Mouse (Mus musculus): ENCODE results near the gene Wdr1. TPM values are rescaled to one million over a fixed set of nuclear protein-coding genes. Genes with fewer than 3 reads are reported as not detected.

Wdr1 gene
- polyA plus RNA-seq, 1 experiment from 2014 or later, result 227 TPM

GRCm38 (mm10) chr5:38570876-38571275 is 7.9 kb upstream of the Wdr1 start:
- no peaks in the 10 kb centered on the region for H3K27me3 ChIP-seq (ENCODE audit: control insufficient read depth, insufficient read depth, low read length)
- H3K4me3 ChIP-seq (ENCODE audit: low read depth, low read length), result no peak overlapping the region
- H3K9me3 ChIP-seq (replicated peaks; ENCODE audit: control insufficient read depth, low read length), result no peaks in the 10 kb centered on the region
- 67% methylated on average over 2 of the region's 2 CpGs for WGBS
- H3K4me1 ChIP-seq (ENCODE audit: control insufficient read depth, insufficient read depth, low read length), result no peaks in the 10 kb centered on the region
- no peak overlapping the region for H3K4me2 ChIP-seq (ENCODE audit: low read depth, low read length)
- ATAC-seq (replicated peaks; ENCODE audit: insufficient number of reproducible peaks, low FRiP score, low TSS enrichment, low read depth) (no peak), DNase-seq (ENCODE audit: low spot score) (peak; percentile 18)
- H3K36me3 ChIP-seq (replicated peaks; ENCODE audit: control insufficient read depth, insufficient read depth, low read depth, low read length), result no peaks in the 10 kb centered on the region
- H3K27ac ChIP-seq (replicated peaks; ENCODE audit: low read depth, low read length), result no peak overlapping the region
- H3K9ac ChIP-seq (replicated peaks; ENCODE audit: low read length), result no peak overlapping the region

- no peak for ATAC-seq (replicated peaks; ENCODE audit: insufficient number of reproducible peaks, low FRiP score, low TSS enrichment, low read depth)
- DNase-seq (ENCODE audit: low spot score), result no peak
- H3K27ac ChIP-seq (replicated peaks; ENCODE audit: low read depth, low read length), result no peak overlapping the region
Measured at GRCm38 (mm10) chr5:38568652-38569051, 5.6 kb upstream of the Wdr1 start.

GRCm38 (mm10) chr5:38564831-38565230 is 1.8 kb upstream of the Wdr1 start:
- ATAC-seq (replicated peaks; ENCODE audit: insufficient number of reproducible peaks, low FRiP score, low TSS enrichment, low read depth), result no peak
- WGBS, result 83% methylated on average over 6 of the region's 6 CpGs

More at GRCm38 (mm10) chr5:38568652-38569051, 5.6 kb upstream of the Wdr1 start:
- no peaks in the 10 kb centered on the region for H3K36me3 ChIP-seq (replicated peaks; ENCODE audit: control insufficient read depth, insufficient read depth, low read depth, low read length)
- no peak overlapping the region for H3K4me2 ChIP-seq (ENCODE audit: low read depth, low read length)
- no peak overlapping the region for H3K4me3 ChIP-seq (ENCODE audit: low read depth, low read length)
- no peaks in the 10 kb centered on the region for H3K27me3 ChIP-seq (ENCODE audit: control insufficient read depth, insufficient read depth, low read length)
- H3K9ac ChIP-seq (replicated peaks; ENCODE audit: low read length), result no peak overlapping the region
- no peaks in the 10 kb centered on the region for H3K4me1 ChIP-seq (ENCODE audit: control insufficient read depth, insufficient read depth, low read length)
- no peaks in the 10 kb centered on the region for H3K9me3 ChIP-seq (replicated peaks; ENCODE audit: control insufficient read depth, low read length)

GRCm38 (mm10) chr5:38561426-38562024 is 1.5 kb downstream of the Wdr1 start:
- H3K36me3 ChIP-seq (replicated peaks; ENCODE audit: control insufficient read depth, insufficient read depth, low read depth, low read length), result no peaks in the 10 kb centered on the region; the same call in none of the 2 replicates
- H3K4me1 ChIP-seq (ENCODE audit: control insufficient read depth, insufficient read depth, low read length), result no peaks in the 10 kb centered on the region
- H3K4me2 ChIP-seq (ENCODE audit: low read depth, low read length), result peak overlapping the region; percentile 87
- peak overlapping the region; percentile 92 for H3K4me3 ChIP-seq (ENCODE audit: low read depth, low read length)
- H3K9ac ChIP-seq (replicated peaks; ENCODE audit: low read length), result peak overlapping the region; percentile 88
- H3K9me3 ChIP-seq (replicated peaks; ENCODE audit: control insufficient read depth, low read length), result no peaks in the 10 kb centered on the region
- DNase-seq (ENCODE audit: low spot score) (peak; percentile 98), ATAC-seq (replicated peaks; ENCODE audit: insufficient number of reproducible peaks, low FRiP score, low TSS enrichment, low read depth) (peak; percentile 97)
- H3K27me3 ChIP-seq (ENCODE audit: control insufficient read depth, insufficient read depth, low read length), result no peaks in the 10 kb centered on the region
- WGBS, result under 1% methylated on average over 69 of the region's 79 CpGs
- peak overlapping the region; percentile 92 for H3K27ac ChIP-seq (replicated peaks; ENCODE audit: low read depth, low read length)

More at GRCm38 (mm10) chr5:38564831-38565230, 1.8 kb upstream of the Wdr1 start:
- no peaks in the 10 kb centered on the region for H3K4me1 ChIP-seq (ENCODE audit: control insufficient read depth, insufficient read depth, low read length)
- no peaks in the 10 kb centered on the region for H3K9me3 ChIP-seq (replicated peaks; ENCODE audit: control insufficient read depth, low read length)
- no peak overlapping the region for H3K4me2 ChIP-seq (ENCODE audit: low read depth, low read length)
- DNase-seq (ENCODE audit: low spot score), result no peak
- H3K4me3 ChIP-seq (ENCODE audit: low read depth, low read length), result no peak overlapping the region
- no peak overlapping the region for H3K9ac ChIP-seq (replicated peaks; ENCODE audit: low read length)
- no peaks in the 10 kb centered on the region for H3K36me3 ChIP-seq (replicated peaks; ENCODE audit: control insufficient read depth, insufficient read depth, low read depth, low read length)
- H3K27me3 ChIP-seq (ENCODE audit: control insufficient read depth, insufficient read depth, low read length), result no peaks in the 10 kb centered on the region
- H3K27ac ChIP-seq (replicated peaks; ENCODE audit: low read depth, low read length), result no peak overlapping the region

GRCm38 (mm10) chr5:38560586-38561425 is 2.2 kb downstream of the Wdr1 start:
- Histone ChIP-seq H3K27ac (replicated peaks; ENCODE audit: low read depth, low read length) (peak overlapping the region; percentile 92), H3K4me2 (ENCODE audit: low read depth, low read length) (peak overlapping the region; percentile 87), H3K4me3 (ENCODE audit: low read depth, low read length) (peak overlapping the region; percentile 92), H3K27me3 (ENCODE audit: control insufficient read depth, insufficient read depth, low read length) (no peaks in the 10 kb centered on the region), H3K9me3 (replicated peaks; ENCODE audit: control insufficient read depth, low read length) (no peaks in the 10 kb centered on the region), H3K9ac (replicated peaks; ENCODE audit: low read length) (peak overlapping the region; percentile 88), H3K4me1 (ENCODE audit: control insufficient read depth, insufficient read depth, low read length) (no peaks in the 10 kb centered on the region), H3K36me3 (replicated peaks; ENCODE audit: control insufficient read depth, insufficient read depth, low read depth, low read length) (no peaks in the 10 kb centered on the region; the same call in none of the 2 replicates)
- ATAC-seq (replicated peaks; ENCODE audit: insufficient number of reproducible peaks, low FRiP score, low TSS enrichment, low read depth) (peak; percentile 29), DNase-seq (ENCODE audit: low spot score) (peak; percentile 38)
- under 1% methylated on average over 41 of the region's 41 CpGs for WGBS

- Histone ChIP-seq H3K4me3 (ENCODE audit: low read depth, low read length) (no peak overlapping the region), H3K9me3 (replicated peaks; ENCODE audit: control insufficient read depth, low read length) (no peaks in the 10 kb centered on the region), H3K27me3 (ENCODE audit: control insufficient read depth, insufficient read depth, low read length) (no peaks in the 10 kb centered on the region), H3K36me3 (replicated peaks; ENCODE audit: control insufficient read depth, insufficient read depth, low read depth, low read length) (no peaks in the 10 kb centered on the region; the same call in none of the 2 replicates), H3K9ac (replicated peaks; ENCODE audit: low read length) (no peak overlapping the region), H3K4me1 (ENCODE audit: control insufficient read depth, insufficient read depth, low read length) (no peaks in the 10 kb centered on the region), H3K4me2 (ENCODE audit: low read depth, low read length) (no peak overlapping the region), H3K27ac (replicated peaks; ENCODE audit: low read depth, low read length) (no peak overlapping the region)
- WGBS, result 81% methylated on average over 5 of the region's 5 CpGs
- ATAC-seq (replicated peaks; ENCODE audit: insufficient number of reproducible peaks, low FRiP score, low TSS enrichment, low read depth) (no peak), DNase-seq (ENCODE audit: low spot score) (no peak)
Measured at GRCm38 (mm10) chr5:38558831-38559230, 4.2 kb downstream of the Wdr1 start.

GRCm38 (mm10) chr5:38557811-38558210 is 5.2 kb downstream of the Wdr1 start:
- DNase-seq (ENCODE audit: low spot score) (no peak), ATAC-seq (replicated peaks; ENCODE audit: insufficient number of reproducible peaks, low FRiP score, low TSS enrichment, low read depth) (no peak)
- no peaks in the 10 kb centered on the region for H3K27me3 ChIP-seq (ENCODE audit: control insufficient read depth, insufficient read depth, low read length)
- no peak overlapping the region for H3K27ac ChIP-seq (replicated peaks; ENCODE audit: low read depth, low read length)
- H3K4me1 ChIP-seq (ENCODE audit: control insufficient read depth, insufficient read depth, low read length), result no peaks in the 10 kb centered on the region
- H3K9me3 ChIP-seq (replicated peaks; ENCODE audit: control insufficient read depth, low read length), result no peaks in the 10 kb centered on the region
- H3K4me3 ChIP-seq (ENCODE audit: low read depth, low read length), result no peak overlapping the region
- no peak overlapping the region for H3K9ac ChIP-seq (replicated peaks; ENCODE audit: low read length)
- WGBS, result 94% methylated on average over 4 of the region's 4 CpGs
- H3K36me3 ChIP-seq (replicated peaks; ENCODE audit: control insufficient read depth, insufficient read depth, low read depth, low read length), result no peaks in the 10 kb centered on the region; the same call in none of the 2 replicates
- no peak overlapping the region for H3K4me2 ChIP-seq (ENCODE audit: low read depth, low read length)

GRCm38 (mm10) chr5:38556406-38556805 is 6.6 kb downstream of the Wdr1 start:
- no peak overlapping the region for H3K9ac ChIP-seq (replicated peaks; ENCODE audit: low read length)
- no peak overlapping the region for H3K4me3 ChIP-seq (ENCODE audit: low read depth, low read length)
- H3K4me2 ChIP-seq (ENCODE audit: low read depth, low read length), result no peak overlapping the region
- ATAC-seq (replicated peaks; ENCODE audit: insufficient number of reproducible peaks, low FRiP score, low TSS enrichment, low read depth) (no peak), DNase-seq (ENCODE audit: low spot score) (no peak)
- H3K4me1 ChIP-seq (ENCODE audit: control insufficient read depth, insufficient read depth, low read length), result no peaks in the 10 kb centered on the region
- H3K27me3 ChIP-seq (ENCODE audit: control insufficient read depth, insufficient read depth, low read length), result no peaks in the 10 kb centered on the region
- H3K36me3 ChIP-seq (replicated peaks; ENCODE audit: control insufficient read depth, insufficient read depth, low read depth, low read length), result no peaks in the 10 kb centered on the region; the same call in none of the 2 replicates
- WGBS, result 91% methylated on average over 3 of the region's 3 CpGs
- no peak overlapping the region for H3K27ac ChIP-seq (replicated peaks; ENCODE audit: low read depth, low read length)
- H3K9me3 ChIP-seq (replicated peaks; ENCODE audit: control insufficient read depth, low read length), result no peaks in the 10 kb centered on the region

Data from embryonic facial prominence, embryonic 11.5 days (tissue).